Comparison of ENCODE assay signal across 13 mouse cellular contexts in the genomic region with DNA sequence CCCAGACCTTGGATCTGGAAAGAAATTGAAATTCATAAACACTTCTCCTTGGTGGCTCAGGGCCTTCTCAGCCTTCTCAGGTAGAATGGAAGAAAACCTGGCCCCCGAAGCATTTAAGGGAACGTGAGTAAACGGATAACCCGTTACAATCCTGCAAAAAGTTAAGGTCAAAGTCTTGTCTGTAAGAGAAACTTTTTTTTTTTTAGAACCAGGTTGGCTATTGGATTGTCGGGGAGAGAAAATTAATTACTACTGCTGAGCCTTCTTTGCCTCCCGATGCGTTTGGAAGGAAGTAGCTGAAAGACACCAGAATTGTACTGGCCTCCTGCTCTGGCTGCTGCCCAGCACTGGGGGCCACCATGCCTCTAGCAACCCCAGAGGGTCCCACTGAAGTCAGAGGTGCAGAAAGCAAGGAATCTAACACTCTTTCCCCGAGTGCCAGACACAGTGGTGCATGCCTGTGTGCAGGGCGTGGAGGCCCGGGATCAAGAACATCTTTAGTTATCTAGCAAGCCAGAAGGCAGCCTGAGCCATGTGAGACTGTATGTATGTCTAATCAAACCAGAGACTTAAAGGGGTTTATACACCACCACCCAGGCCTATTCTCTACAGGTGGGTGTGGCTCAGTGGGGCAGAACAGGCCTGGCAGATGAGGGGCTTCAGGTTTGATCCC.
DNase-seq lines count a peak whose midpoint lies in the region; ATAC-seq lines count a peak whose summit lies in the region.
"Had no signal": no experiment of that assay in that cellular context is flagged by ENCODE, and none has a peak within 500 bp of the region (broad histone marks: within the 10 kb centered on the region; RNA-seq: fewer than 3 reads in every experiment).

No protein-coding gene starts in this region.

- H3K4me3 ChIP-seq in heart, embryonic 11.5 days (ENCODE audit: low read depth, low read length): no peak overlapping the region
- H3K4me3 ChIP-seq: hindbrain, embryonic 12.5 days; left cerebral cortex, adult 2 months had no signal

- intact Hi-C loops in heart, postnatal 25 days (cut with DNase I): no loop called here

- ATAC-seq in heart, embryonic 11.5 days (replicated peaks; ENCODE audit: insufficient number of reproducible peaks, low FRiP score, low TSS enrichment): 0 out of 2 replicates have a peak, but pooled peaks have one; percentile 22
- ATAC-seq in activated CD4-positive, CD25-positive, alpha-beta regulatory T cell, adult 4 months: no peak

- no peak overlapping the region for H3K4me2 ChIP-seq in heart, embryonic 11.5 days
- H3K4me2 ChIP-seq: hindbrain, embryonic 12.5 days had no signal

- no peak overlapping the region for H3K27ac ChIP-seq in heart, embryonic 11.5 days (ENCODE audit: low read depth, low read length)
- H3K27ac ChIP-seq: hindbrain, embryonic 12.5 days; left cerebral cortex, adult 2 months had no signal

- H3K4me1 ChIP-seq in heart, embryonic 11.5 days (ENCODE audit: control insufficient read depth, insufficient read depth, low read length): peaks cover 7% of the 10 kb centered on the region; the same call in 1 of the 2 replicates

- H3K9ac ChIP-seq in heart, embryonic 11.5 days (ENCODE audit: low read depth, low read length): no peak overlapping the region
- H3K9ac ChIP-seq: hindbrain, embryonic 12.5 days had no signal

- H3K36me3 ChIP-seq in heart, embryonic 11.5 days (ENCODE audit: control insufficient read depth, insufficient read depth, low read length): no peaks in the 10 kb centered on the region
- H3K36me3 ChIP-seq: hindbrain, embryonic 12.5 days had no signal

- DNase-seq in heart, postnatal 25 days (ENCODE audit: low spot score): no peak
- peak; percentile 36 to 49 for DNase-seq in kidney, postnatal 36 days
- no peak for DNase-seq in kidney, postnatal 25 days
- DNase-seq in liver: peak; percentile 85
- peak; percentile 51 to 66 for DNase-seq in spleen, postnatal 36 days (ENCODE audit: low spot score in 2 of 2)
- DNase-seq in cerebellum, postnatal 4 days (ENCODE audit: low spot score in 2 of 2): no peak
- DNase-seq: kidney, postnatal 4 days; right cerebral cortex, postnatal 4 days; thymus, adult 2 months had no signal

- H3K27me3 ChIP-seq in heart, embryonic 11.5 days (ENCODE audit: control insufficient read depth, insufficient read depth, low read length): no peaks in the 10 kb centered on the region
- H3K27me3 ChIP-seq: hindbrain, embryonic 12.5 days had no signal

- 58% methylated on average over 10 of the region's 10 CpGs for WGBS in heart, embryonic 11.5 days (ENCODE audit: insufficient replicate concordance)

- no peaks in the 10 kb centered on the region for H3K9me3 ChIP-seq in heart, embryonic 11.5 days (replicated peaks; ENCODE audit: control insufficient read depth, low read length)
- H3K9me3 ChIP-seq: hindbrain, embryonic 12.5 days had no signal

Comparison
In these comparisons a context has a peak if more than half of its experiments do, and no peak if none do; other contexts are left out.
1. DNase-seq: peak in kidney, postnatal 36 days (2 of 2), liver (single experiment) and spleen, postnatal 36 days (2 of 2); none in heart, postnatal 25 days (single experiment), kidney, postnatal 25 days (0 of 2) and cerebellum, postnatal 4 days (0 of 2).